Mouse (Mus musculus) ES-E14 (cell line): ENCODE results near the gene Zfp874b.

Experiments used
- HCFC1 ChIP-seq: IDR thresholded peaks from 2 replicates; pipeline ENCODE4 v1.6.1; 2012; ENCODE audit warnings: low read length, inconsistent platforms, borderline replicate concordance; ENCODE audit not compliant: insufficient read depth
- ZC3H11A ChIP-seq: IDR thresholded peaks from 2 replicates; pipeline ENCODE4 v1.6.1; 2012; ENCODE audit warnings: low read depth, mild to moderate bottlenecking, inconsistent platforms, low read length, borderline replicate concordance

GRCm38 (mm10) chr13:67452021-67452309, 32.1 kb downstream of the Zfp874b start:
- TF ChIP-seq HCFC1: no peak
- TF ChIP-seq ZC3H11A: no peak
